In the genomic region with DNA sequence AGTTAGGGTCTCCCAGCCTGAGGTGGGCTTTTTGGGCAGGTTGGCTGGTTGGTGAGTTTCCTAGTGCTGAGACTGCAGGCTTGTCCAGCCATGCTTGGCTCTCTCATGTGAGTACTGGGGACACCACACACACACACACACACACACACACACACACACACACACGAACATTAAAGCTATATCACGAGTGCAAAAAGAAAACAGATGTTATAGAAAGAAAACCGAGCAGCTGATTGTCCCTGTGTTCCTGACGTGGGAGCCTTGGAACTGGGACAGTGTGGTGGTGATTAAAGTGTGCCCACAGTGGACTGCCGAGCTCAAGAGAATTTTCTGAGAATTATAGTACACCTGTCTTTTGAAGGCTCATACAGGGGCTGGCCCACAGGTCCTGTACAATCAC, we compare ENCODE assay signal across 15 mouse cellular contexts. TPM values are rescaled to one million over a fixed set of nuclear protein-coding genes. Genes with fewer than 3 reads are reported as not detected.
A peak's percentile ranks its signal among the peaks of the same experiment; 100 is the strongest.
DNase-seq lines count a peak whose midpoint lies in the region; ATAC-seq lines count a peak whose summit lies in the region.
"Had no signal": no experiment of that assay in that cellular context is flagged by ENCODE, and none has a peak within 500 bp of the region (broad histone marks: within the 10 kb centered on the region; RNA-seq: fewer than 3 reads in every experiment).

No protein-coding gene starts in this region.

- no peaks in the 10 kb centered on the region for H3K9me3 ChIP-seq in forebrain, embryonic 13.5 days (replicated peaks)
- no peaks in the 10 kb centered on the region for H3K9me3 ChIP-seq in forebrain, embryonic 14.5 days (replicated peaks; ENCODE audit: control insufficient read depth, low read length)
- no peaks in the 10 kb centered on the region for H3K9me3 ChIP-seq in hindbrain, embryonic 13.5 days
- no peaks in the 10 kb centered on the region for H3K9me3 ChIP-seq in hindbrain, embryonic 11.5 days (ENCODE audit: control insufficient read depth, low read length)
- H3K9me3 ChIP-seq in embryonic facial prominence, embryonic 10.5 days: no peaks in the 10 kb centered on the region
- H3K9me3 ChIP-seq in midbrain, embryonic 13.5 days: no peaks in the 10 kb centered on the region
- H3K9me3 ChIP-seq: embryonic facial prominence, embryonic 12.5 days had no signal

- H3K36me3 ChIP-seq in forebrain, embryonic 13.5 days (ENCODE audit: poor library complexity, severe bottlenecking): no peaks in the 10 kb centered on the region
- no peaks in the 10 kb centered on the region for H3K36me3 ChIP-seq in forebrain, embryonic 14.5 days (ENCODE audit: control insufficient read depth, insufficient read depth, low read length)
- H3K36me3 ChIP-seq in hindbrain, embryonic 13.5 days: no peaks in the 10 kb centered on the region
- no peaks in the 10 kb centered on the region for H3K36me3 ChIP-seq in hindbrain, embryonic 11.5 days (ENCODE audit: control insufficient read depth, insufficient read depth, low read length)
- peaks cover 22% of the 10 kb centered on the region; the same call in 1 of the 2 replicates for H3K36me3 ChIP-seq in embryonic facial prominence, embryonic 10.5 days (replicated peaks)
- H3K36me3 ChIP-seq in midbrain, embryonic 13.5 days: no peaks in the 10 kb centered on the region
- H3K36me3 ChIP-seq: embryonic facial prominence, embryonic 12.5 days had no signal

- peaks cover 80% of the 10 kb centered on the region for H3K4me1 ChIP-seq in forebrain, embryonic 13.5 days
- peaks cover 35% of the 10 kb centered on the region for H3K4me1 ChIP-seq in forebrain, embryonic 14.5 days (ENCODE audit: control insufficient read depth, insufficient read depth, low read length)
- H3K4me1 ChIP-seq in hindbrain, embryonic 13.5 days (replicated peaks): peaks cover 86% of the 10 kb centered on the region
- peaks cover 34% of the 10 kb centered on the region for H3K4me1 ChIP-seq in hindbrain, embryonic 11.5 days (replicated peaks; ENCODE audit: control insufficient read depth, insufficient read depth, low read length)
- peaks cover 82% of the 10 kb centered on the region for H3K4me1 ChIP-seq in embryonic facial prominence, embryonic 10.5 days
- peaks cover 85% of the 10 kb centered on the region for H3K4me1 ChIP-seq in midbrain, embryonic 13.5 days (replicated peaks)

- no peak overlapping the region for H3K9ac ChIP-seq in forebrain, embryonic 13.5 days
- H3K9ac ChIP-seq in forebrain, embryonic 14.5 days (ENCODE audit: low read length): no peak overlapping the region
- peak overlapping the region; percentile 30; the same call in 1 of the 2 replicates for H3K9ac ChIP-seq in hindbrain, embryonic 13.5 days
- no peak overlapping the region for H3K9ac ChIP-seq in hindbrain, embryonic 11.5 days (ENCODE audit: low read depth, low read length)
- 0 out of 2 replicates have a peak overlapping the region, but pooled peaks have one; percentile 6 for H3K9ac ChIP-seq in midbrain, embryonic 13.5 days (replicated peaks)
- H3K9ac ChIP-seq: embryonic facial prominence, embryonic 12.5 days had no signal

- no peak overlapping the region for H3K4me3 ChIP-seq in forebrain, embryonic 13.5 days
- H3K4me3 ChIP-seq in forebrain, embryonic 14.5 days (ENCODE audit: low read depth, low read length): no peak overlapping the region
- no peak overlapping the region for H3K4me3 ChIP-seq in hindbrain, embryonic 13.5 days
- no peak overlapping the region for H3K4me3 ChIP-seq in hindbrain, embryonic 11.5 days (ENCODE audit: low read depth, low read length)
- no peak overlapping the region for H3K4me3 ChIP-seq in embryonic facial prominence, embryonic 10.5 days
- H3K4me3 ChIP-seq in midbrain, embryonic 13.5 days (replicated peaks): no peak overlapping the region
- H3K4me3 ChIP-seq: embryonic facial prominence, embryonic 12.5 days had no signal

- no peaks in the 10 kb centered on the region for H3K27me3 ChIP-seq in forebrain, embryonic 13.5 days
- H3K27me3 ChIP-seq in forebrain, embryonic 14.5 days (replicated peaks; ENCODE audit: control insufficient read depth, insufficient read depth, low read length): no peaks in the 10 kb centered on the region
- no peaks in the 10 kb centered on the region for H3K27me3 ChIP-seq in hindbrain, embryonic 13.5 days
- no peaks in the 10 kb centered on the region for H3K27me3 ChIP-seq in hindbrain, embryonic 11.5 days (ENCODE audit: control insufficient read depth, insufficient read depth, low read length)
- no peaks in the 10 kb centered on the region for H3K27me3 ChIP-seq in embryonic facial prominence, embryonic 10.5 days (replicated peaks; ENCODE audit: low read depth, poor library complexity, severe bottlenecking)
- no peaks in the 10 kb centered on the region for H3K27me3 ChIP-seq in midbrain, embryonic 13.5 days
- H3K27me3 ChIP-seq: embryonic facial prominence, embryonic 12.5 days had no signal

- no peak for DNase-seq in forebrain, embryonic 14.5 days (ENCODE audit: low spot score)
- DNase-seq in hindbrain, embryonic 11.5 days (ENCODE audit: low spot score): no peak
- no peak for DNase-seq in embryonic facial prominence, embryonic 10.5 days (ENCODE audit: low spot score)
- DNase-seq in kidney, adult 11 months: no peak
- no peak for DNase-seq in ovary, postnatal 36 days (ENCODE audit: low spot score)
- DNase-seq: cerebellum, adult 9-10 months; forebrain, postnatal 0 days; kidney, adult 2 months; lung, postnatal 36 days; thymus, postnatal 25 days had no signal

- H3K27ac ChIP-seq in forebrain, embryonic 13.5 days: 0 out of 2 replicates have a peak overlapping the region, but pooled peaks have one; percentile 17
- H3K27ac ChIP-seq in forebrain, embryonic 14.5 days (ENCODE audit: low read depth, low read length): no peak overlapping the region
- H3K27ac ChIP-seq in hindbrain, embryonic 13.5 days: 0 out of 2 replicates have a peak overlapping the region, but pooled peaks have one; percentile 30
- no peak overlapping the region for H3K27ac ChIP-seq in hindbrain, embryonic 11.5 days (ENCODE audit: low read depth, low read length)
- 0 out of 2 replicates have a peak overlapping the region, but pooled peaks have one; percentile 7 for H3K27ac ChIP-seq in embryonic facial prominence, embryonic 10.5 days (replicated peaks)
- H3K27ac ChIP-seq in midbrain, embryonic 13.5 days: no peak overlapping the region

- WGBS in forebrain, embryonic 13.5 days: 79% methylated on average over 5 of the region's 5 CpGs
- WGBS in forebrain, embryonic 14.5 days: 83% methylated on average over 5 of the region's 5 CpGs
- 84% methylated on average over 5 of the region's 5 CpGs for WGBS in hindbrain, embryonic 13.5 days
- WGBS in hindbrain, embryonic 11.5 days: 83% methylated on average over 5 of the region's 5 CpGs
- 66% methylated on average over 5 of the region's 5 CpGs for WGBS in embryonic facial prominence, embryonic 10.5 days
- WGBS in midbrain, embryonic 13.5 days: 69% methylated on average over 5 of the region's 5 CpGs

- no peak overlapping the region for H3K4me2 ChIP-seq in forebrain, embryonic 13.5 days
- no peak overlapping the region for H3K4me2 ChIP-seq in forebrain, embryonic 14.5 days (ENCODE audit: low read length)
- no peak overlapping the region for H3K4me2 ChIP-seq in hindbrain, embryonic 13.5 days
- H3K4me2 ChIP-seq in hindbrain, embryonic 11.5 days (replicated peaks; ENCODE audit: low read depth, low read length): no peak overlapping the region
- H3K4me2 ChIP-seq in midbrain, embryonic 13.5 days (replicated peaks): no peak overlapping the region
- H3K4me2 ChIP-seq: embryonic facial prominence, embryonic 12.5 days had no signal

- ATAC-seq in forebrain, embryonic 13.5 days: no peak
- no peak for ATAC-seq in forebrain, embryonic 14.5 days
- no peak for ATAC-seq in hindbrain, embryonic 13.5 days (ENCODE audit: low FRiP score)
- ATAC-seq in hindbrain, embryonic 11.5 days (ENCODE audit: low FRiP score): no peak
- ATAC-seq in midbrain, embryonic 13.5 days: no peak
- ATAC-seq: activated CD4-positive, CD25-positive, alpha-beta regulatory T cell, adult 4 months; forebrain, postnatal 0 days had no signal

RNA-seq across cellular contexts. Expression of gene Prrc2b, which starts 18.4 kb away (rescaled TPM):
- polyA plus RNA-seq in forebrain, embryonic 13.5 days (2015; fragmentation: Nextera tagmentation; extraction: Ambion mirVana): 53.0 and 57.4 TPM in 2 replicates
- 53.3 and 62.4 TPM in 2 replicates for polyA plus RNA-seq in forebrain, embryonic 14.5 days (2014; fragmentation: Nextera tagmentation; extraction: Ambion mirVana)
- 65.8 and 68.8 TPM in 2 replicates for polyA plus RNA-seq in hindbrain, embryonic 13.5 days (2015; fragmentation: Nextera tagmentation; extraction: Ambion mirVana)
- 57.6 and 69.0 TPM in 2 replicates for polyA plus RNA-seq in hindbrain, embryonic 11.5 days (2014; fragmentation: Nextera tagmentation; extraction: Ambion mirVana)
- 60.0 and 69.9 TPM in 2 replicates for polyA plus RNA-seq in embryonic facial prominence, embryonic 10.5 days (2016; fragmentation: Nextera tagmentation; extraction: Ambion mirVana)
- 68.4 and 77.5 TPM in 2 replicates for polyA plus RNA-seq in midbrain, embryonic 13.5 days (2015; fragmentation: Nextera tagmentation; extraction: Ambion mirVana)

Comparison
In these comparisons a context has a peak if more than half of its experiments do, and no peak if none do; other contexts are left out.
1. H3K27ac ChIP-seq: peak in forebrain, embryonic 13.5 days (single experiment), hindbrain, embryonic 13.5 days (single experiment) and embryonic facial prominence, embryonic 10.5 days (single experiment); none in forebrain, embryonic 14.5 days (single experiment), hindbrain, embryonic 11.5 days (single experiment) and midbrain, embryonic 13.5 days (single experiment).
2. H3K9ac ChIP-seq: peak in hindbrain, embryonic 13.5 days (single experiment) and midbrain, embryonic 13.5 days (single experiment); none in forebrain, embryonic 13.5 days (single experiment), forebrain, embryonic 14.5 days (single experiment) and hindbrain, embryonic 11.5 days (single experiment).